Mouse (Mus musculus): ENCODE results near the gene Taf1c. TPM values are rescaled to one million over a fixed set of nuclear protein-coding genes. Genes with fewer than 3 reads are reported as not detected.

Gene Taf1c
- polyA plus RNA-seq, 1 experiment from 2014 or later = 5.7 TPM

- 0 out of 2 replicates have a peak, but pooled peaks cover 16% of the 10 kb centered on the region for H3K36me3 ChIP-seq (ENCODE audit: insufficient read depth, low read length)
- H3K4me2 ChIP-seq (replicated peaks; ENCODE audit: low read depth, low read length) = no peak overlapping the region
- H3K9me3 ChIP-seq (ENCODE audit: low read length) = no peaks in the 10 kb centered on the region
- no peak for ATAC-seq
- no peak for TF ChIP-seq EP300 (IDR thresholded peaks at IDR 0.05)
- TF ChIP-seq CTCF (IDR thresholded peaks at IDR 0.05) = no peak
- WGBS = 53% methylated on average over 7 of the region's 7 CpGs
- peaks cover 10% of the 10 kb centered on the region; the same call in 1 of the 2 replicates for H3K4me1 ChIP-seq (ENCODE audit: insufficient read depth, low read depth, low read length)
- no peak for DNase-seq (ENCODE audit: low spot score)
- no peak overlapping the region for H3K27ac ChIP-seq (ENCODE audit: low read length)
- no peak overlapping the region for H3K9ac ChIP-seq (replicated peaks; ENCODE audit: low read depth)
- no peak overlapping the region for H3K4me3 ChIP-seq (ENCODE audit: low read depth, low read length)
- no peaks in the 10 kb centered on the region for H3K27me3 ChIP-seq (replicated peaks; ENCODE audit: insufficient read depth, low read length)
Observed at GRCm38 (mm10) chr8:119548560-119549113, 56.4 kb downstream of the Taf1c start.

Other genes starting within 250 kb of the Taf1c start
- 18.3 and 19.1 TPM in 2 replicates for gene Mlycd, start 210.3 kb downstream of the Taf1c start, polyA plus RNA-seq (2015; fragmentation: Nextera tagmentation; extraction: Ambion mirVana)
- gene Osgin1, start 171.1 kb downstream of the Taf1c start, polyA plus RNA-seq (2015; fragmentation: Nextera tagmentation; extraction: Ambion mirVana) = 9.7 and 14.0 TPM in 2 replicates
- gene Necab2, start 158.5 kb downstream of the Taf1c start, polyA plus RNA-seq (2015; fragmentation: Nextera tagmentation; extraction: Ambion mirVana) = 1.2 and 1.8 TPM in 2 replicates
- not detected in 2 replicates for gene Slc38a8, start 103.5 kb downstream of the Taf1c start, polyA plus RNA-seq (2015; fragmentation: Nextera tagmentation; extraction: Ambion mirVana)
- 64.4 and 67.4 TPM in 2 replicates for gene Mbtps1, start 46.5 kb downstream of the Taf1c start, polyA plus RNA-seq (2015; fragmentation: Nextera tagmentation; extraction: Ambion mirVana)
- 26.0 and 27.0 TPM in 2 replicates for gene Hsdl1, start 30.0 kb downstream of the Taf1c start, polyA plus RNA-seq (2015; fragmentation: Nextera tagmentation; extraction: Ambion mirVana)
- gene Dnaaf1, start 30.0 kb downstream of the Taf1c start, polyA plus RNA-seq (2015; fragmentation: Nextera tagmentation; extraction: Ambion mirVana) = 2.9 and 4.0 TPM in 2 replicates
- not detected in 2 replicates for gene Adad2, start 7.5 kb upstream of the Taf1c start, polyA plus RNA-seq (2015; fragmentation: Nextera tagmentation; extraction: Ambion mirVana)
- 0.07 and 0.08 TPM in 2 replicates for gene Kcng4, start 30.5 kb upstream of the Taf1c start, polyA plus RNA-seq (2015; fragmentation: Nextera tagmentation; extraction: Ambion mirVana)
- 130 and 164 TPM in 2 replicates for gene Wfdc1, start 61.1 kb upstream of the Taf1c start, polyA plus RNA-seq (2015; fragmentation: Nextera tagmentation; extraction: Ambion mirVana)
- gene Atp2c2, start 94.8 kb upstream of the Taf1c start, polyA plus RNA-seq (2015; fragmentation: Nextera tagmentation; extraction: Ambion mirVana) = 1.5 and 2.1 TPM in 2 replicates
- gene Tldc1, start 173.2 kb upstream of the Taf1c start, polyA plus RNA-seq (2015; fragmentation: Nextera tagmentation; extraction: Ambion mirVana) = 7.9 and 9.7 TPM in 2 replicates
- 54.3 and 54.6 TPM in 2 replicates for gene Cotl1, start 235.3 kb upstream of the Taf1c start, polyA plus RNA-seq (2015; fragmentation: Nextera tagmentation; extraction: Ambion mirVana)